Mouse (Mus musculus) liver, adult 2 months (tissue): ENCODE data around the gene Lyve1.

Experiments
- CTCF ChIP-seq: fragments of 200-500 bp; IDR thresholded peaks from 2 replicates; pipeline ENCODE4 v1.5.1; 2011; ENCODE audit warnings: low read depth, low read length, control low read depth
- POLR2A ChIP-seq: fragments of 200-500 bp; IDR thresholded peaks from 2 replicates; pipeline ENCODE4 v1.6.1; 2011; ENCODE audit warnings: low read length, control low read depth; ENCODE audit not compliant: insufficient read depth; ENCODE audit errors: extremely low read depth

GRCm38 (mm10) chr7:110810995-110811394 lies 52.0 kb downstream of the Lyve1 start:
- no peak for TF ChIP-seq CTCF
- no peak for TF ChIP-seq POLR2A
